Mouse (Mus musculus) mouse trophoblast stem cell (cell line): ENCODE measurements around the gene Ubl7.

Experiments used
- in situ Hi-C, 2 experiments: fragments of 300-500 bp; cut with MseI, MboI; formaldehyde crosslinking; loops; 2 replicates in 1 of 2; 3 replicates in 1 of 2; pipeline ENCODE4 v1.15.1; 2025

Gene Ubl7

DNA sequence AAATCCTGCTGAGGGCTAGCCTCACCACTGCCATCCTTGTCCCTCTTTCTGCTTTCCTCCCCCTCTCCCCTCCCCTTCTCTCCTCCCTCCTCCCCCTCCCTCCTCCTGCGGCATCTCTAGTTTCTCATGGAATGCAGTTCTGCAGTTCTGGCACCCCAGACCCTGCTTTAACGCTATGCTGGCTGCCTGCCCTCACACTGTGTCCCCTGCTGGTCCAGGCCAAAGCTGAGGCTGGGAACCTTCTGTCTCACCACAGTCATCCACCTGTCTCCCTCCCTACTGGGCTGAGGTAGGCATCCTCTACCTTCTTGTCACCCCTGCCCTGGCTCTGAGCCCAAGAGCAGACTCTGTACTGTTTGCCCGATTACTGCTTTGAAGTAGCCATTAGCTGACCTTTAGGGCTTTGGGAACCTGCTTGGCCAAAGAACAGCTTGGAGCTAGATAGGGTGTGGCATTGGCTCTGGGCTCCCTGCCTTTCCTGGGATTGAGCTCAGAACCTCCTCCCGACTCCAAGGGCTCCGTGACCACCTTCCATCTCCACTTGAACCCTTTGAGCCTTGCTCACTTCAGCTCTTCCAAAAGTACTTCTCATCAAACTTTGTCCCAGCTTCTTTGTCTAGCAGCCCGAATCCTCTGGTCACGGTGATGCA, 36.7 kb downstream of the Ubl7 start:
- in situ Hi-C loops, result no loop called here

DNA sequence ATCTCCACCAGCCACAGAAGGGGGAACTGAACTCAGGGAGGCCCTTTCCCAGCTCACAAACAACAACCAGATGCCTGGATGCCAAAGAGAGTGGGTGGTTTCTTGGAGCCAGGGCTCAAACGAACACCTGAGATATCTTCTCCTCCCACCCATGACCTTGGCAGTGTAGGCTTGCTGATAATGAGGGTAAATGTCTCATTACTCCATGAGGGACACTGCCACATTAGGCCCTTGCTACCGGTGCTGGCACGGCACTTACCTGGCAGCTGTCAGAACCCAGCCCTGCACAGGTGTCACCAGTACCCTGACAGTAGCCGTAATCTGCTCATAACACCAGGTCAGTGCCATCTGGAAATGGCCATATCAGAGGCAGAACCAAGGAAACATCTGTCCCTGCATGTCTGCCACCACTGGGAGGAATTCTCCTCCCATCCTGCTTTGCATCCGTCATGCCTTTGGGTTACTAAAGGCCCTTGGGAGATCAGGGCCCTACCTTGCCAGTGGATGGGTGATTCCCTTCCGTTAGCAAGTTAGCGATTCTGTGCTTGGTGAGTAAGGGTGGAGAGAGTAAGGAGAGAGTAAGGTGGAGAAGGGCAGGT, 37.7 kb downstream of the Ubl7 start:
- in situ Hi-C loops, result no loop called here

DNA sequence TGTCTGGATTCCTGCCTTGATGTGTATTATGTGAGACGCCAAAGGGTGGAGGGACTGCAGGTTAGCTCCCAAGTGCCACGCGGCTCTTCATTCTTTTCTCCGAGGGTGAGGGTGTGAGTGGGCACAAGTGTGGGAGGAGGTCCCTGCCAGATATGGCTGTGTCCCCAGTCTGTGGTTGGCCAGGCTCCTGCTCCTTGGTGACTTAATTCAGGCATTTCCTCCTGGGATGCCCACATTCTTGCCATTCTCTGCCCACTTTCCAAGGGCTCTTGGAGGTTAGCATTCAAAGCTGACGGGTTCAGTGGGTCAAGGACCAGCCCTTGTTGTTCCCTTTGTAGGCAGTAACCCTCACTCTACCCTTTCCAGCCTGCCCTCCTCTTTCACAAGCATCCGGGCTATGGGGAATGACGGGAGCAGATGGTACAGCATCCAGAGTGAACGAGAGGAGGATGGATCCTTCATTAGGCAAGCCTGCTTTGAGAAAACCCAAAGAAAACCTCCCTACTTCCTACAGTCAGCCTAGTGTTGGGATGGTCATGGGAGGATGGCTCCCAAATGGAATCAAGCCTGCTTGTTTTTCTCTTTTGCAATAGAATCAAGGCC, 38.4 kb downstream of the Ubl7 start:
- in situ Hi-C loops, result no loop called here

DNA sequence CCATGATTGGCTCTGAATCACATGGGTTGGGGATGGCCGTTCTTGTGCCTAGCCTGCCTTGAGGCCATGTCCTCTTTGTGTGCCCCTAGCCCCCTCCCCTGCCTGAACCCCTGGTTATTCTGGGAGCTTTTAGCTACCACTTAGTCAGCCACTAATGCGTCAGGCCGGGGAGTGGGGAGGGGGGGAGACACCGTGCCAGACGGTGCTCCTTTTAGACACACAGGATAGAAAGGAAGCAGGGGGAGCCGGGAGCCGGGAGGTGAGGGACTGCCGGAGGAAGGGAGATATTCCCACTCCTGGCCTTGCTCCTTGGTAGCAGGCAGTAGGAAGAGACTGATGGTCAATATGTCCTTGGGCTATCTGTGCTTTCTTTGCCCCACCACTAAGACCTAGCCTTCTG, 39.1 kb downstream of the Ubl7 start:
- in situ Hi-C loops, result no loop called here

DNA sequence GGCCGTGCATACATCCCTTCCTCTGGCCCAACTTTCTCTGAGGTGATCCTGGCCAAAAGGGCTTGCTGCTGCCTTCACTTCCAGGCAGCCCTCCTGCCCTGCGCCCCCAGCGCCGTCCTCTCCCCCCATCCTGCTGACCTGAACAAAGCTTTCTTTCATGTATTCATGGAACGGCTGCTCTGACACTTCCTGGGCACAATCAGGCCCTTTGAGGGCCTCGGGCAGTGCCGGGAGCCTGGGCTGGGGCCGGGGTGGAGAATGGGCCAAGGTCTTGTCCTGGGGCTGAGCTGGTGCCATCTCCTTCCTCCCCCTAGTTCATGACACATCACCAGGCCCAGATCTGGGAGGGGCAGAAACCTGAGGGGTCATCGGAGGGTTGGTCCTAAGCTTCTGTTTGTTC, 39.7 kb downstream of the Ubl7 start:
- in situ Hi-C loops, result no loop called here

DNA sequence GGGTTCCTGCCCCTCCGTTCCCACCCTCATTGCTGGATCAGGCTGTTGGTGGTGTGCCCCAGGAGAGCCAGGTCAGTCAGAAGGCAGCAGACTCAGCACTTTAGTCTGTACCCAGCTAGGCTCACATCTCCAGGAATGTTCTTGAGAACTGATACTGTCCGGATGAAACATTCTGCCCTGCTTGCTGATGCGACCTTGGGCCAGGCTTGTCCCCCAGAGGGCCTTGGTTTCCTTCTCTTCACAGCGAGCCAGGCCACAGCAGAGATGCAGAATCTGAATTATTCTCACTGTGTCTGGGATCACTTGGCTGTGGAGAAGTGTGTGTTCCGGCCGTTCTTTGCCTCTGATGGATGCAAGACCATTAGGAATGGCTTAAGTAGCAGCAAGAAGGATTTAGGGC, 41.2 kb downstream of the Ubl7 start:
- in situ Hi-C loops, result no loop called here

DNA sequence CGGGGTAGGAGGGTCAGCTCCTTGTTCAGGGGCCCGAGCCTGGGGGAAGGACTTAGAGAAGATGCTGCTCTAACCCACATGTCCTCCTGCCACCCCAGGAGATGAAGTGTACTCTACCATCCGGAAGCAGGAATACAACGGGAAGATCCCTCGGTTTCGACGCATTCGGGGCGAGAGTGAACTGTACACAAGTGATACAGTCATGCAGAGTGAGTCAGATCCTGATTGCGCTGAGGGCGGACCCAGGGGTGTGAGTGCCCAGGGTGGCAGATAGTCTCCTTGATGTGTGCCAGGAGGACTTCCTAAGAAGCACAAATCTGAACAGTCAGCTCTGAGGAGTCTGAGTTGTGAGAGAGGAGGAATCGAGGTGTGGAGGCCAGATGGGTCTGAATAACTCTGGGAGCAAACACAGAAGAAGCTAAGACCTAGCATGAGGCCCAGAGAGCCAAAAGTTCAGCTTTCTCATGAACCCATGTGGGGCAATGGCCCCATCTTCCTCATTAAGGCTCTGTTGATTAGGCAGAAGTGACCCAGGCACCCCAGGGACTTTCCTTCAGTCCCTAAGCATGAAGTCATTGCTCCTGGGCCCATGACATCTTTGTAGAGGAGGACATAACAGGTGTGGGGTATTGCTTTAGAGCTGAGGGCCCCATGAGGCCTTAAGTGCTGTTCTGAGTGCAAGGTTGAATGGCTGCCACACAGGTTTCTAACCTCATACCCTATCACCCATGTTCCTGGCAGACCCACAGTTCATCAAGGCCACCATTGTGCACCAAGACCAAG, 44.4 kb downstream of the Ubl7 start:
- in situ Hi-C loops, result no loop called here

DNA sequence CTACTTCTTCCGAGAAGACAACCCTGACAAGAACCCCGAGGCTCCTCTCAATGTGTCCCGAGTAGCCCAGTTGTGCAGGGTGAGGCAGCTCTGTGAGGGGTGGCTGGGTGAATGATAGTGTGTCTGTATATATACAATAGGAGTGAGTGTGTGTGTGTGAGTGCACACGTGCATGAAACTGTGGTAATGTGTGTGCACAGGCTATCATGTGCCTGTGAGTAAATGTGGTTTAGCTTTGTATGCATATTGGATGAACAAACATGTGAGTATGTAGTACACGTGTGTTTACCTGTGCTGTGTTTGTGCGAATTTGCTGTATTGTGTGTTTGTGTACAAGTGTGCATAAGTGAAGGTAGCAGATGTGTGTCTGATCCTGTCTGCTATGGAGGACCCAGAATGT, 45.0 kb downstream of the Ubl7 start:
- in situ Hi-C loops, result no loop called here

DNA sequence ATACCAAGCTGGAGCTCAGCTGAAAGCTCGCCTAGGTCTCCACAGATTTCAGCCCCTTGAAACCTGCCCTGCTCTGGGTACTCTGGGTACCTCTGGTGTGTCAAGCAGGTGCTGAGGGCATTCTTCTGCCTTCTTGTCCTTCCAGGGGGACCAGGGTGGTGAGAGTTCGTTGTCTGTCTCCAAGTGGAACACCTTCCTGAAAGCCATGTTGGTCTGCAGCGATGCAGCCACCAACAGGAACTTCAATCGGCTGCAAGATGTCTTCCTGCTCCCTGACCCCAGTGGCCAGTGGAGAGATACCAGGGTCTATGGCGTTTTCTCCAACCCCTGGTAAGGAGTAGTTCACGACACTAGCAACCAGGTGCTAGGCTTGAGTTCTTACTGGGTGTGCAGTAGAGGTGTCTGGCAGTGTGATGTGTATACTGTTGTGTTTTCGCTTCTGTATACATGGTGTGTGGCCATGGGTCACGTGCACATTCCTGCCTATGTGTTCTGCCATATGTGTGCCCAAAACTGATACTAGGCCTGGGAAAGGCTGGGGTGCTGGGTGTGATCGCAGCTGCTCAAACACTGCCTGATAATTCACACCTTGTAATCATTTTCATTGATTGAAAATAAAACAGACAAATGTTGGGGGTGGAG, 45.5 kb downstream of the Ubl7 start:
- in situ Hi-C loops, result no loop called here

DNA sequence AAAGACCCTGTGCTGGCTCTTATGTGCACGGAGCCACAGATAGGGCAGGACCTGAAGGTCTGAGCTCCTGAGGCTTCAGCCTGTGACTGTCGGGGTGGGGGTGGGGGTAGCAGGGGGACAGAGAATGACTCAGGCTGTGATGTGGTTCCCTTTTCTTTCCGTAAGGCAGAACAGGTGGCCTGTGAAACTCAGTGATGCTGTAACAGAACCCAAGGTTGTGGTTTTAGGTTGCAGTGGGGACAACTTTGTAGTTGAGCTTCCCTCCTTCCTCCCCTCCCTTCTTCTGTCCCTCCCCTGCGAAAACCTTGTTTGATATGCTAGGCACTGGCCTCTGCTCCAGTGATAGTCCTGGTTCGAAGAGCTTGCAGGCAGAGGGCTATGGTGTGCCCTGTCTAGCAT, 46.1 kb downstream of the Ubl7 start:
- in situ Hi-C loops, result no loop called here

DNA sequence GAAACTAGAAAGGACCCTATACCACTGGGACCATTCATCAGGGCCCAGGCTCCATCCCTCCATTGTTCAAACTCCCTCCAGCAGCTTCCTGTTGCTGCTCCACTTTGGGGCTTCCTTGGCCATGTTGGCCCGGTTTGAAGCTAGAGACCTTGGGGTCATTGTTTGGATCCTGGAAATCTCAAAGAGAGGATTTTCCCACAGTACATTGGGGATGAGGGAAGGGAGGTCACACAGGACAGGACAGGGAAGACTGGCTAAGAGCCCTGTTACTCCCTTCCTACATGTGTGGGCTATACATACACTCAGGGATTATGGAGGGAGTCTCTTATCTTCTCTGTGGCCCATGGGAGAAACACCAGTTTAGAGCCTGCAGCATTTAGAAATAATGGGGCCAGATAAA, 47.8 kb downstream of the Ubl7 start:
- in situ Hi-C loops, result no loop called here

DNA sequence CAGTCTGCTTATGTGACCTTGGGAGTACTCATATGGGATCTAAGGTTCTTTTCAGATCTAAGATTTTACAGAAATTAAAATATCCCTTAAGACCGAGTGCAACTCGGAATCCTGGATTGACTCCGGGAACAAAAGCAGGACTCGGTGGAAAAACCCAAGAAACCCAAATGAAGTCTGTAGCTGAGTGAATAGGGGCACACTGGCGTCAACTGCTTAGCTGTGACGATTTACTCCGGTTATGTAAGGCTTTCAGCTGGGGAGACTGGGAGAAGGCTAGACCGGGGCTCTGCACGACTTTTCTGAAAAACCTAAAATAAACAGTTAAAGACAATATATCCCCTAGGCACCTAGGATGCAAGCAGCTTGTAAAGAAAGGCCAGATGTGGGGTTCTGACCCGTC, 48.6 kb downstream of the Ubl7 start:
- in situ Hi-C loops, result no loop called here

DNA sequence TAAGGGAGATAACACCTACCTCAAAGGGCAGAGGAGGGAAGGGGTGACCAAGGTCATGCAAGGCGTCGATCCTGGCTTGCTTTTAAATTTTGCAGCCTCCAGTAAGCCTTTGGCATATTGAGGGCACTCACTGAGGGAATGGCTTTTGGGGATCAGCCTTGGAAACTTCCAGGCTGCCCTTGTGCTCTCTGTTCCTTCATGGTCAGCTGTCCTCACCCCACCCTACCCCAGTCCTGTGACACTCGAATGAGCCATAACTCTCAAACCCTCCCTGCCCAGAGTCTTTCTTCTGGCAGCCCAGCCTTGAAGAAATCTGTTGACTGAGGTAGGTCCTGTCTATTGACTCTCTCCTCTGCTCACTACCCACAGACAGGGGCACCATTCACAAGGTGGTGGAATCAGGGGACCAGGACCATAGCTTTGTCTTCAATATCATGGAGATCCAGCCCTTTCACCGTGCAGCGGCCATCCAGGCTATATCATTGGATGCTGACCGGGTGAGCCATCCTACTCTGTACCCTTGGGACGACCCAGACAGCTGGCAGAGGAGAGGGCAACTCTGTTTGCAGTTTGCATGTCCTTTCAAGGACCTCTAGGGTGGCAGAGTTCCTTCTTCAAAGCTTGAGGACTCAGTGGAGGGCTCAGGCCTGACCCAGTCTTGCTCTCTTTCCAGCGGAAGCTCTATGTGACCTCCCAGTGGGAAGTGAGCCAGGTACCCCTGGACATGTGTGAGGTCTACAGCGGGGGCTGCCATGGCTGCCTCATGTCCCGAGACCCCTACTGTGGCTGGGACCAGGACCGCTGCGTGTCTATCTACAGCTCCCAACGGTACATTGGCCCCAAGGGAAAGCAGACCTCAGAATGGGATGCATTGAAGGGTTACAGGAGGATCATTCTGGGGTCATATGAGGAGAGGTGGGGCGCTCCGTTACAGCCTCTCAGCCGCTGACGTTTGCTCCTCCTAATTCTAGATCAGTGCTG, 49.4 kb downstream of the Ubl7 start:
- in situ Hi-C loops, result no loop called here

DNA sequence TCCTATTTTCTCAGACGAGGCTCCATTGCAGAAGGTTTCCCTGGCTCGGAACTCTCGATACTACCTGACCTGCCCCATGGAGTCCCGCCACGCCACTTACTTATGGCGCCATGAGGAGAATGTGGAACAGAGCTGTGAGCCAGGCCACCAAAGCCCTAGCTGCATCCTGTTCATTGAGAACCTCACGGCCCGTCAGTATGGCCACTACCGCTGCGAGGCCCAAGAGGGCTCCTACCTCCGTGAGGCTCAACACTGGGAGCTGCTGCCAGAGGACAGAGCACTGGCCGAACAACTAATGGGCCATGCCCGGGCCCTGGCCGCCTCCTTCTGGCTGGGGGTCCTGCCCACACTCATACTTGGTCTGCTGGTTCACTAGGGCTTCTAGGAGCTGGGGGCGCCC, 50.4 kb downstream of the Ubl7 start:
- in situ Hi-C loops, result no loop called here

DNA sequence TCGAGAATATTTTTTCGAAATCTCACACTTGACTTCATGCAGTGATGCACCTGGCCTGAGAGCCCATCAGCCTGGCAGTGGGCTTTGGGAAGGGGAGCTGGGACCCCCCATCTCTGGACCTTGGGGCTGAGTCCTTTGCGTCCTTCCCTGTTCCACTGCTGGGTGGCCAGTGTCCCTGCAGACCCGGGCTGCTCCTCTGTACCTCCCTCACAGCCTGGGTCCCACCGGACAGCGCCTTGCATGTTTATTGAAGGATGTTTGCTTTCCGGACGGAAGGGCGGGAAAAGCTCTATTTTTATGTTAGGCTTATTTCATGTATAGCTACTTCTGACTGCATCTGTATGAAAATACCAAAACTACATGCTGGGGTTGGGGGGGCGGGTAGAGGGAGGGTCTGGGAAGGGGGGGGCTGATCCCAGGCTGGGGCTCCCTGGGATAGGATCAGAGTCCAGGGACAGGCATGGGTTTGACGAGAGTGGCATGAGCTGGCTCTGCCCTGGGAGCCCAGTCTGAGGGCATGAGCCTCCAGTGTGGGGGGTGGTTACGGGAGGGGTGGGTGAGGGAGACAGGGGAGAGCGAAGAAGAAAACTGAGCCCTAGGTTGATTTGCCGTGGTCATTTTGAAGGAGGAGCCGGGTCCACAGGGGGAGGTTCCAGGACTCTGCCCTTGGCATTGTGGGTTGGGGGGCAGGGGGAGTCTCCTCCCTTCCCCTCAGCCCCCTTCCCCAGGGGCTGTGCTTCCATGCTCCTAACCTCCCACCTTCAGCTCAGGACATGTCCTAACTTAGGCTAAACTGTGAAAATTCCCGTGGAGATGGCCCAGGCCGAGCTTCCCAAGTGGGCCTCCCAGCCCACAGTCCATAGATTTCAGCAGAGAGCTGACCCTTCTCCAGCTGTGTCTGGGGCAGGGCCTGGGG, 51.3 kb downstream of the Ubl7 start:
- in situ Hi-C loops, result no loop called here

DNA sequence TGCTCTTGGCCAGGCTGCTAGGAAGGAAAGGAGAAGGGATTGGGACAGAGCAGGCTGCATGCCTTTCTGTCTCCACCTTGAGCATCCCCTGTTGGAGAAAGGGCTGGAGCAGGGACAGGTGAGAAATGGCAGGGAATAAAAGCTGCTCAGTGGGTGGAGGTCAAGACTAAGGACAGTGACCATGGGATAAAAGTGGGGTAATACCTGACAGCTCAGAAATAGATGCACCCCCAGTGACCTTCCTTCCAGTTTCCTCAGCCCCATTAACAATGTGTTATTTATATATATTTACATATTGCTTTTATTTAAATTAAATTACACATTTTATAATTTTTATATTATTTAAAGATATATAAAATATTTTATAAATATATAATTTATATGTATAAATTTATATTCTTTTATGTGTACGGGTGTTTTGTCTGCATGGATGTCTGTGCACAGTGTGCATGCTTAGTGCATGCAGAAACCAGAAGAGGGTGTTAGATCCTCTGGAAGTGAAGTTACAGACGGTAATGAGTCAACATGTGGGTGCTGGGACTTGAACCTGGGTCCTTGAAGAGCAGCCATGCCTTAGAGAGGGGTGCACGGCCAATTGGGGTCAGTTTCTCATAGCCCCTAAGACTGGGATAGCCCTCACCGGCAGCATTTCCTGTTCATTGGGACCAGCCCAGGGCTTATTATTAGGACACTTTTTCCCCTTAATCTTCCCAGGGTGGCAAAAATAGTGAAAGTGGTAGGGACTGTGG, 52.6 kb downstream of the Ubl7 start:
- in situ Hi-C loops, result no loop called here

DNA sequence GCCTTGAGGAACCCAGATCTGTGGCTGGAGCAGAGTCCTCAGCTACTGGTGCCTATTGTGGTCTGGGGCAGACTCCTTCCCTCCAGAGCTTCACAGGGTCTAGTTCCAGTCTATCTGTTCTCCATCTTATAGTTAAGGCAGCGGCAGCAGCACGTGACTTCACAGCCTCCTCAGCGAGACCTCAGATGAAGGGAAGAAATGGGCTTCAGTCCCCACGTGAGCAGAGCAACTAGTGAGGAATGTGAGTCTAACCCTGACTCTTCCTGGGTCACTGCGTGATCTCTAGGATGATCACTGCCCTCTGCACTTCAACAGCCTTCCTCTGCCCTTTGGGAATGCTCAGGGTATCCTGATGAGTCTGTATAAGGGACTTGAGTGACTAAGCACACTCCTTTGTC, 53.2 kb downstream of the Ubl7 start:
- in situ Hi-C loops, result no loop called here

DNA sequence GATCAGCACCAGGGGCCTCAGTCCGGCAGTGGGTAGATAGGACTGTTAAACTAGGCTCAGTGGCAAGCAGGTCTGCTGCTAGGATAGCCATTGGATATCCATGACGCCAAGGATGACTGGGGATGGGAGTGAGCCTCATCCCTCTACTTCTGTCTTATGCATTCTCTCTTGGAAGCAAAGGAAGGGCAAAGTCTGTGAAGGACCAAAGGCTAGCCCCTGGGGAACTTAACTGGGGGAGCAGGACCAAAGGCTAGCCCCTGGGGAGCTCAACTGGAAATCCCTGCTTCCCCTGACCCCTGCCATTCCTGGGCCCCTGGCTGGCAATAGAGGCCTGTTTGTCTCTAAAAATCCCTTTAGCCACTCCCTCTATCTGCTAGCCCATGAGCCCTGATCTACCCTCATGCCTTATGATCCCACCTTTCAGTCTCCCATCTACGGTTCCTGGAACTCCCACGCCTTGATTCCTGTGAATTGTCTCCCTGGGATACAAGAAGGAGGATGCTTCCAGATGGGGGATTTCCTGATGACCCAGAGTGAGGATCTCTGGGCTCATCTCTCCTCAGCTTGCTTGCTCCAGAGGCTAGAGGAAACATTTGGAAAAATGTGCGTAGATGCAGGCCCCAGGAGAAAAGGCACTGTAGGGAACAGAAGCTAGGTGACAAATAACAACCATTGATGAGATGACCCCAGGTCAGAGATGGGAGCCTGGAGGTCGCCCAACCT, 53.9 kb downstream of the Ubl7 start:
- in situ Hi-C loops, result no loop called here
